Mouse (Mus musculus) kidney, postnatal 14 days (tissue): ENCODE measurements at regions not wholly inside any gene's neighbourhood (a gene's known extent, or its start where the extent isn't known, plus 50 kb on each side); places are given as distances from the start of the nearest gene placed in this dataset.

ENCODE experiments used
- DNase-seq: peaks from one replicate; pipeline ENCODE4 v3.0.0; 2022; ENCODE audit warnings: mixed read lengths

GRCm38 (mm10) chr13:78361236-78361635, 161.7 kb upstream of the Nr2f1 start:
- DNase-seq, result no peak

GRCm38 (mm10) chr13:78348830-78349229, 149.3 kb upstream of the Nr2f1 start:
- no peak for DNase-seq

- DNase-seq, result no peak
Measured at GRCm38 (mm10) chr13:78324443-78325206, 125.1 kb upstream of the Nr2f1 start.

DNA sequence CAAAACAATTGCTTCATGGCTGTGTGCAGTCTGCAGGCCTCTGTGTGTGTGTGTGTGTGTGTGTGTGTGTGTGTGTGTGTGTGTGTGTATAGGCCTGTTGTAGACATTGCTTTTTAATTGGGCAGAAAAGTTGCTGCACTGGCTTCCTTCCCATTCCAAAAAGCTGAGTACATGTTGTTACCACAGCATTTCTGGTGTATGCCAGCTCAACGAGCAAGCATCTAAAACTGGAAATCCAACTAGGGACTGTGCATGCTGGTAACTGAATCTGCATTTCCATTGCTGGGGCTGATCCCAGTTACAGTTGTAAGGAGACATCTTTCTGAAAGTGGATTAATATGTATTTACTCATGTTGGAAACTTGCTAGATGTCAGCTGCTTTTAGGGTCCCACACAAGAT, 123.6 kb upstream of the Nr2f1 start:
- DNase-seq, result no peak

- no peak for DNase-seq
Measured at GRCm38 (mm10) chr13:78318434-78318833, 118.9 kb upstream of the Nr2f1 start.

GRCm38 (mm10) chr13:78310837-78311236, 111.3 kb upstream of the Nr2f1 start:
- DNase-seq, result no peak
